Mouse (Mus musculus): ENCODE data around the gene Vps51.

Gene Vps51

GRCm38 (mm10) chr19:6082156-6082555, 5.1 kb upstream of the Vps51 start, which contains the start of gene Gm28374:
Gm28374 (minus strand) TSS chr19:6082256.
- CTCF ChIA-PET: no interaction called here

GRCm38 (mm10) chr19:6079983-6080480, 3.0 kb upstream of the Vps51 start, which contains the start of gene Tmem262:
Tmem262 (plus strand) TSS chr19:6080033.
- CTCF ChIA-PET: no interaction called here

DNA sequence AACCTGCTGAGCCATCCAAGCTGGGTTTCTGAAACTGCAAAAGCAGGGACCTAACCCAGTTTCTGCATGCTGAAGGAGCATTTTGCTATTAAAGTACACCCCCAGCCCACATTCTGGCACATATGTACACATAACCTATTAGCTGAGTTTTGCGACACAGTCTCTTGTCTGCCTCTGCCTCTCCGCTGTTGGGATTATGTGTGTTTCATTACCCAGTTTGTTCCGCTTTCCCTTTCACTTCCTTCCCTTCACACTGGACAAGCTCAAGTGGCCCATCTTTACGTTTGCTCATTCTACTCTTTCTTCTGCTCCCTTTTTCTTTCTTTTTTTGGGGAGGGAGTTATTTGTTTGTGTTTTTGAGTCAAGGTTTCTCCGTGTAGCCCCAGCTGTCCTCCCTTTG, 3.1 kb downstream of the Vps51 start:
- CTCF ChIA-PET: interaction anchor here (0.6 kb wide), 1 partner anchor 29 kb away, joined by 3 read pairs; no protein-coding TSS in a partner anchor

DNA sequence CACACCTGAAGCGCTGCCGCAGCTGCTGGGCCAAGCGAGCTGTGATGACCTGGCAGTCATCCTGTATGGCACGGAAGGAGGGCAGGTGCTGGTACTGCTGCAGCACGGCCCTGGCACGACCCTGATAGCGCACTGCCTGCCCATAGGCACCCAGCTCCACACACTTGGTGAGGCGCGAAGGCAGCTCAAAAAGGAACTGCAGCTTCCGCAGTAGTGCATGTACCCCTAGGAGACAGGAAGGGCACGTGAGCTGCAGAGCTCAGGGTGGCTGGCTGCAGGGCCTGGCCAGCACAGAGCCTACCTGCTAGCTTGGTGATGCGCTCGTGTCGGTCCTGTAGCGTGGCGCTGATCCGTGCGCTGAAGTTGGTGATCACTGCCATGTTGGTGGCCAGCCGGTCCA, 5.8 kb downstream of the Vps51 start:
- CTCF ChIA-PET: no interaction called here

DNA sequence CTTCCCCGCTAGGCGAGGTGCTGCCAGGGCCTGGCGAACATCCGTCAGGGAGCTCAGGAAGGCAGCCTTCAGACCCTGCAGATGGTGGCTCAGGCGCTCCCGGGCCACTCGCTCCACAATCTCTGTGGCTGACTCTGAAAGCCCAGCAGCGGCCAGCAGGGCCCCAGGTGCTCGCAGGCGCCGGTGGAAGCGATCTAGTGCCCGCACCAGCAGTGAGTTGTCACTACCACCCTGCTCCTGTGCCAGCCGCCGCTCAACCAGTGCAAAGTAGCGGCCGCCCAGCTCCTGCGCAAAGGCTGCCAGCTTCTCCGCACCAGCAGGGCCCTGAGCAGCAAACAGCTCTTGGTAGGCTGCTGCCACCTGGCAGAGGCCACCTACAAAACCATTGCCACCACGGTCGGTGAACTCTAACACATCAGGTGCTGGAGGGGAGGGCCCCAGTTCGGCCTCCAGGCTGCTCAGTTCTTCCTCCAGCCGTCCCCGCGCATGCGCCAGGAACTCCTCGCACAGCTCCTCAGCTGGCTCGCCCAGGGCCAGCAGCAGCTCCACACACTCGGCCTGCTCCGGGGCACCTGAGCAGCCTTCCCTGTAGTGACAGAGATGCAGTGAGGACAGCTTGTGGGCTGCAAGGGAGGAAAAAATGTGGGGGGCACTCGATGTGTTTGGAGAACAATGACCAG, 6.3 kb downstream of the Vps51 start:
- CTCF ChIA-PET: no interaction called here

DNA sequence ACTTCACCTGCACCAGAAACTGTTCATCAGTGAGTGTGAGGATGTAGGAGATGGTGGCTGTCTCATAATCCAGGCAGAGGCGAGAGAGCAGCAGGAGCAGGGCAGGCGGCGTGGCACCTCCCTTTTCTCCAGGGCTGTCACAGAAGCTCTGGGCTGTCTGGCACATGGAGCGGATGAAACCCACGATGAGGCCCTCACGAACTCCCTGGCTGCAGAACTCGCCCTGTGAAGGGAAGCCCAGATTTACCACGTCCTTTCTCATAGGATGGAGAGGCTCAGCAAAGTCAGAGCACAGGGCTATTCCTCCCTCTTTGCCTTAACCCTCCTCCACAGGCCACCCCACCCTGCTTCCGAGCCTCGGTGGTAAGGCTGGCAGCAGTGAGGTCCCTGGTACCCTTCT, 7.2 kb downstream of the Vps51 start:
- CTCF ChIA-PET: interaction anchor here (0.6 kb wide), 1 partner anchor 485 kb away, joined by 4 read pairs; no protein-coding TSS in a partner anchor

DNA sequence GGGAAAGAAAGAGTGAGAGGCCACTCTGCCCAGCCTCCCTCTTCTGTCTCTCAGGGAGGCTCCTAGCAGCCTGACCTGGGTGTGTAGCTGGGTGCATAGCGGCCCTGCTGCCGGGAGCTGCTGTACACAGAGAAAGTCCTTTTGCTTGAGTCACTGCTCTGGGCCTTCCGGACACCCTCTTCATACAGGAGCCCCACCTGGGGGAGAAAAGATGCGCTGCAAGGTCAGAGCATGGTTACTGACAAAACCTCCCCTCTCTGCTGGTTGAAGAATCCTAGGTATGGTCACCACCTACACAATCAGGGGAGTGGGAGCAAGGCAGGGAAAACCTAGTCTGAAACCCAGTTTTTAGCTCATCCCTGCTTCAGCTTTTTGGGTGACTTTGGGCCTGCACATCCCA, 8.1 kb downstream of the Vps51 start:
- CTCF ChIA-PET: interaction anchor here (0.7 kb wide), 1 partner anchor 9 kb away, joined by 10 read pairs; no protein-coding TSS in a partner anchor

GRCm38 (mm10) chr19:6067724-6068415, 9.2 kb downstream of the Vps51 start, which contains the start of gene Tm7sf2:
Tm7sf2 (minus strand) TSS chr19:6068373.
- CTCF ChIA-PET: interaction anchor here (0.7 to 2.1 kb wide), 4 partner anchors 10 to 283 kb away, joined by 3 to 11 read pairs (median 6); partner anchors contain the start of gene Syvn1

DNA sequence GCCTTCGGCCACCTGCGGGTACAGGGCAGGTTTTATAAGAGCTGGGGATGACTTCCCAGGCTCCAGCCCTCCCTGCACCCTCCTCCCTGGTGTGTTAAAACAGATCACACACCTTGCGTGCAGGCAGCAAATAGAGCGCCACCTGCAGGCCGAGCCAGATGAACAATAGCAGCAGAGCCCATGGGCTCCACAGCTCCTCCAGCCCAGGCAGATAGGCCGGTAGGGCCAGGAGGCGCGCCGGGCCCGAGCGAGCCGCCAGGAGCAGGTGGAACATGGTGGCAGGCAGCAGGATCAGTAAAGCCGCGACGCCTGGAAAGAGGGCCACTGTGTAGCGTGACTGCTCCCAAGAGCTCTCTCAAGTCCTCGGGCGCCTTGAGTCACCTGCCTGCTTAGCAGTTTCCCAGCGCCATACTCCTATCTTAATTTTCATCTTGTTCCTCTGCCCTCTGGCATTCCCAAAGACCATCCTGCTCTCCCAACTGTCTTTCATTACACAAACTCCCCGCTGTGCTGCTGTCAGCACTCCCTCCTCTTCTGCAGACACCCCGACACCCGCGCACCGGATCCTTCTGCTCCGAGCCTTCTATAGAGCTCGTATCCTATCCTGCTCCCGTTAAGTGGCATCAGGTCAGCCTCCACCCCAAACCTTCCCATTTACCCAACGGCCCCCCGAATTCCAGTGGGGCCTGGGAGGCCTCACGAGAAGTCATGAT, 9.9 kb downstream of the Vps51 start:
- CTCF ChIA-PET: interaction anchor here (0.8 to 2.1 kb wide), 2 partner anchors 11 to 282 kb away, joined by 3 to 11 read pairs; no protein-coding TSS in a partner anchor

- CTCF ChIA-PET: interaction anchor here (2.1 kb wide), 1 partner anchor 10 kb away, joined by 11 read pairs; no protein-coding TSS in a partner anchor
These were observed 10.5 kb downstream of the Vps51 start for GRCm38 (mm10) chr19:6066571-6066970.

DNA sequence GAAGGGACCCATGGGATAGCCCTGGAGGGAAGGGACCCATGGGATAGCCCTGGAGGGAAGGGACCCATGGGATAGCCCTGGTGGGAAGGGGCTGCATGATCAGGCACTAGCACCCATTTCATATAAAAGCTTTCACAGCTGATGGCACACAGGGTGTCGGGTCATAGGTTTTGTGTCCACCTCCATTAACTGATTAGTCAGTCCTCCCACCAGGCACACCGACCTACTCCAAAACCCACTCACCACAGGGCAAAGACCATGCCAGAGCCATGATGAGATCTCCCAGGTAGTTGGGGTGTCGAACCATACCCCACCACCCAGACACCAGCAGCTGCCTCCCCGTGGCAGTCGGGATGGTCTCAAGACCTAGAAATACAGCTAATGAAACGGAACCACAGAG, 13.9 kb downstream of the Vps51 start:
- CTCF ChIA-PET: no interaction called here

- CTCF ChIA-PET: no interaction called here
These were observed 14.6 kb downstream of the Vps51 start for GRCm38 (mm10) chr19:6062418-6062817.

- CTCF ChIA-PET: interaction anchor here (1.0 kb wide), 1 partner anchor 22 kb away, joined by 3 read pairs; no protein-coding TSS in a partner anchor
These were observed 15.3 kb downstream of the Vps51 start for GRCm38 (mm10) chr19:6061641-6062302.

DNA sequence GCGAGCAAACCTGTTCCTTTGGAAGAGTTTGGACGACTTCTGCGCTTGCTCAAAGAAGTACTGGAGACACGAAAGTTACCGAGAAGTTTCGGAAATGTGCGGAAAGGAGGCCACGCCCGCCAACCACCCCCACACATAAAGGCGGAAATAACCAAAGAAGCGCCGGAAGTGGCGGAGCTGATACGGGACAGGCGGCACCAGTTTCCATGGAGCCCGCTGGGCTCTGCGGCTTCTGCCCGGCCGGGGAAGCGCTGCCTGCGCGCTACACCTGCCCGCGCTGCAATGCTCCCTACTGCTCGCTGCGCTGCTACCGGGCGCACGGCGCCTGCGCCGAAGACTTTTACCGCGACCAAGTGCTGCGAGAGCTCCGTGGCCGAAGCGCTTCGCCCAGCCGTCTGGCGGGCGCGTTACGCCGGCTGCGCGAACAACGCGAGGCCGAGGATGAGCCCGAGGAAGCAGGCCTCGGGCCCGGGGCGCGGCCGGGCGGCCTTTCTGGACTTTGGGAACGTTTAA, 16.0 kb downstream of the Vps51 start, which contains the start of gene Znhit2:
Znhit2 (plus strand) TSS at position 172 of the 513 bp plus-strand sequence.
- CTCF ChIA-PET: interaction anchor here (0.5 to 1.0 kb wide), 2 partner anchors 23 to 64 kb away, joined by 3 to 6 read pairs; no protein-coding TSS in a partner anchor

GRCm38 (mm10) chr19:6058966-6059365, 18.1 kb downstream of the Vps51 start:
- CTCF ChIA-PET: no interaction called here

DNA sequence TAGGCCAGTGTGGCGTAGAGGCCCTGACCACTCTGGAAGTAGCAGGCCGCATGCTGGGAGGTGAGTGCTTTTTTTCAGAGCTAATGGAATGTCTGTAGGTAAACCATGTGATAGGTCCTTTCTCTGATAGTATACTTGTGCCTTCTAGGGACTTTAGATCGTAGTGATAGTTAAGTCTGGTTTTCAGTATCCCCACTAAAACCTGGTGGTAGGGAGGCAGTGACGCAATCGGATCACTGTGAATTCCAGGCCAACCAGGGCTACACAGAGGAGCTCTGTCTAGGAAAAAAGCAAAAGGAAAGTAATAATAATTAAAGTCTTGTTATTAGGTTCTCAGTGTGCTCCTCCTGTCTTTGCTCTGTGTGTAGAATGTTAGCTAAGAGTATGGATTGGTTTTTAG, 18.5 kb downstream of the Vps51 start:
- CTCF ChIA-PET: no interaction called here

GRCm38 (mm10) chr19:6057313-6058096, 19.5 kb downstream of the Vps51 start, which contains the start of the genes Mrpl49 and Fau:
Mrpl49 (minus strand) TSS chr19:6057785.
Fau (plus strand) TSS chr19:6057844.
- CTCF ChIA-PET: interaction anchor here (2.3 kb wide), 1 partner anchor 10 kb away, joined by 11 read pairs; the partner anchor contains the start of gene Tm7sf2

- CTCF ChIA-PET: interaction anchor here (0.7 to 2.3 kb wide), 2 partner anchors 11 to 96 kb away, joined by 3 to 11 read pairs; partner anchors contain the start of gene Tm7sf2
These were observed 20.3 kb downstream of the Vps51 start for GRCm38 (mm10) chr19:6056696-6057095.

DNA sequence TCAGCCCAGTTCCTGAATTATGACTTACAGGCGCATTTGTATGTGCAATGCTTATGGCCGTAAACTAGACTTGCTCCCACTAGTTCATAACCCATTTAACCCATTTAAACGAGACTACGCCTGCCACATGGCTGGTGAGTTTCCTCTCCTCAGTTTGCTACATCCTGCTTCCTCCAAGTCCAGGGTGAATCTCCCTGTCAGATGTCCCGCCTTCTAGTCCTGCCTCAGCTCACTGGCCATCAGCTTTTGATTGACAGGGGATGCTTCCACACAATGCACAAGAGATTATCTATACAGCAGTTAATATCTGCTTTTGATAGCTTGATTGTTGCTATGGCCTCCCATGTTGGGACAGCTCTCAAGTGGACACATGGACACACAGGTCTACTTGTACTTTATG, 22.7 kb downstream of the Vps51 start:
- CTCF ChIA-PET: no interaction called here

- CTCF ChIA-PET: interaction anchor here (0.6 kb wide), 1 partner anchor 12 kb away, joined by 5 read pairs; no protein-coding TSS in a partner anchor
These were observed 24.5 kb downstream of the Vps51 start for GRCm38 (mm10) chr19:6052516-6052915.

All from spleen, embryonic (tissue).